Mouse (Mus musculus) spleen, postnatal 14 days (tissue): ENCODE measurements around the gene Abo.
"Not testable (repeated sequence)": the region's sequence is repeated elsewhere in the genome, so short reads cannot be mapped to it uniquely, and the experiment has no call there.

Experiments used
- DNase-seq, 2 experiments: peaks; one replicate each; pipeline ENCODE4 v3.0.0; 2021 to 2022; ENCODE audit warnings: low spot score in 2 of 2

The Abo gene

GRCm38 (mm10) chr2:26864879-26865278 is at the start of gene Abo:
TSS of gene Abo (minus strand) at chr2:26864979.
- DNase-seq = no peak

- no peak for DNase-seq
These were observed 49.6 kb upstream of the Abo start for GRCm38 (mm10) chr2:26914148-26914941.

DNA sequence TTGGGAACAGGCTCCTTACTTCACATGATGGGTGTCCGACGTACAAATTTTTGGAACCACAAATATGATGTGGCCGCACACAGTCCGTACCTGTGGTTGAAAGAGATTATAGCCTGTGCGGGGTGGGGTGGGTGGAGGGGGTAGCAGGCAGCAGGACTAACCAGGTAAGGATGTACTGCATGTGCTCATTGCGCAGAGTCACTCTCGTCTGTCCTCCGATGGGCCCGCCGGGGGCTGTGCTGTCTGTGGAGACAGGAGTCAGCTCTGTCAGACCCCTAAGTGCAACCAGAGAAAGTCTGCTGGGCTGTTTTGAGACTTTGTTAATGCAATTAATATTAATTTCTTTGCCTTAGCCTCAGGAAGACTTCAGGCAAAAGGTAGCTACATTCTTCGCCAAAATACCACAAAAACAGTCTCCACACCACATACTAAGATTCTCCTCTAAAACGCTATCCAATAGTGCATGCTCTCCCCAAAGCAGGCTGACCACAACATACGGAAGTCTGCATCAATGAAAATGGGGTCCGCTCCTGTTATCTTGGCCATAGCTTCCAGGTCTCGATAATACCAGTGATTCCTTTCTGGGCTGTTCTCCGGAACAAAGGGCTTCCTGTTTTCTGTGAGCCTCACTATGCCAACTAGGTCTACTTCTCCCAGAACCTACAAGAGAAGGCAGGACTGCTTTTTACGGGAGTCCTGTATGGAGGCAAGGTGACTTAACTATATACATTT is 48.8 kb upstream of the Abo start:
- no peak for DNase-seq

- no peak for DNase-seq
These were observed 47.5 kb upstream of the Abo start for GRCm38 (mm10) chr2:26912253-26912770.

DNA sequence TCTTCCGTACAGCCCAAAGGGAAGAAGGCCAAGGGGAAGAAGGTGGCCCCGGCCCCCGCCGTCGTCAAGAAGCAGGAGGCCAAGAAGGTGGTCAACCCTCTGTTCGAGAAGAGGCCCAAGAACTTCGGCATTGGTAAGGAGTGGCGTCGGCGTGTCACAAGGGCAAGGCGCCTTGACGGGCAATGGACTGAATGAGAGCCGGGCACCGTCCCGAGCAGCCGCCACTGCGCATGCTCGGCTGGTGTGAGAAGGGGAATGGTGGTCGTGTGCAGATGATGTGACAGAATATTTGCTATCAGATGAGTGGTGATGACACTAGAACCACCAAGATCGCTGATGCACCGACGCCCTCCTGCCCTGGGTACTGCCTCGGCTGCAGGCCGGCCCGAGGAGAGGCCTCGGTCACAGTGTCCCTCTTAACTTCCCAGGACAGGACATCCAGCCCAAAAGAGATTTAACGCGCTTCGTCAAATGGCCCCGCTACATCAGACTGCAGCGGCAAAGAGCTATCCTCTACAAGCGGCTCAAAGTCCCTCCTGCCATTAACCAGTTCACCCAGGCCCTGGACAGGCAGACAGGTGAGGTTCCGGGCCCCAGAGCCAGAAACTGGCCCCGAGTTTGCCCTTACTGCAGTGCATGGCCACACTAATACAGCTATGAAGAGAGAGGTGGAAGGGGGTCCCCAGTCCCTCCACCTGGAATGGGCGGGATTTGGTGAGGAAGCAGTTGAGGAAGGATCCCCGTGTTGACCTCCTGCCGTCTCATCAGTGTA is 46.4 kb upstream of the Abo start:
- peak in 1 of 2 experiments; percentile 41 for DNase-seq

GRCm38 (mm10) chr2:26910124-26910993 is 45.6 kb upstream of the Abo start, which contains the start of the genes Med22 and Rpl7a:
TSS of gene Med22 (minus strand) at chr2:26910677.
TSS of gene Rpl7a (plus strand) at chr2:26910764.
- DNase-seq = peak; percentile 100

DNA sequence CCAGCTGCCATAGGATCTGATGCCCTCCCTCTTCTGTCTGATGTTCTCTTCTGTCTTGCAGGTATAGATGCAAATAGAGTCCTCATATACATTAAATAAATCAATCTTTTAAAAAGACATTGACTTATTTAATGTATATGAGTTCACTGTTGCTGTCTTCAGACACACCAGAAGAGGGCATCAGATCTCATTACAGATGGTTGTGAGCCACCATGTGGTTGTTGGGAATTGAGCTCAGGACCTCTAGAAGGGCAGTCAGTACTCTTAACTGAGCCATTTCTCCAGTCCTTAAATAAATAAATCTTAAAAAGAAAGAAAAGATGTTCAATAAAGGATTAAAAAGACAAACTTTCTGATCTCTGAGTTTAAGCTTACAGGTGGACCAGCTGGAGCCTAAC is 44.6 kb upstream of the Abo start:
- DNase-seq = no peak

GRCm38 (mm10) chr2:26908710-26909386 is 44.1 kb upstream of the Abo start:
- DNase-seq = no peak

- DNase-seq = peak in 1 of 2 experiments; percentile 35
These were observed 42.3 kb upstream of the Abo start for GRCm38 (mm10) chr2:26907109-26907508.

GRCm38 (mm10) chr2:26906431-26906830 is 41.7 kb upstream of the Abo start:
- no peak for DNase-seq

GRCm38 (mm10) chr2:26905936-26906335 is 41.2 kb upstream of the Abo start:
- no peak for DNase-seq

DNA sequence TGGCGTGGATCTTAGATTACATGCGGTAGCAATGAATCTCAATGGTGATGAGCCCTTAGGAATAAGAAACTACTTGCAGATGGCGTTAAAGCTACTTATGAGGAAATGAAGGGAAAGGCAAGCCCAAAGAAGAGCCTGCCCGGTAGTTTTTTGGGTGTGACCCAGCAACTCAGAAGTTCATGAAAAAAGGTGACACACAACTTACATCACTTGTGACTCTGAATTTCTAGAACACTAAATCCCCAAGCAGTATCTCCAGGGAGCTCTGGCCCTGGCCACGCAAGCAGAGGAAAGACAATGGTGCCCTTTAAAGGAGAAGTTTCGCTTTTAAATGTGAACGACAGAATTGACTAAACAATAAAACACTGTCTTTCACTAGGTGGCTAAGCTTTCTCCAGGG is 38.5 kb upstream of the Abo start:
- DNase-seq = no peak

GRCm38 (mm10) chr2:26902467-26903220 is 37.9 kb upstream of the Abo start, which contains the start of gene Surf6:
TSS of gene Surf6 (minus strand) at chr2:26902879.
- DNase-seq = peak; percentile 80 to 84

DNA sequence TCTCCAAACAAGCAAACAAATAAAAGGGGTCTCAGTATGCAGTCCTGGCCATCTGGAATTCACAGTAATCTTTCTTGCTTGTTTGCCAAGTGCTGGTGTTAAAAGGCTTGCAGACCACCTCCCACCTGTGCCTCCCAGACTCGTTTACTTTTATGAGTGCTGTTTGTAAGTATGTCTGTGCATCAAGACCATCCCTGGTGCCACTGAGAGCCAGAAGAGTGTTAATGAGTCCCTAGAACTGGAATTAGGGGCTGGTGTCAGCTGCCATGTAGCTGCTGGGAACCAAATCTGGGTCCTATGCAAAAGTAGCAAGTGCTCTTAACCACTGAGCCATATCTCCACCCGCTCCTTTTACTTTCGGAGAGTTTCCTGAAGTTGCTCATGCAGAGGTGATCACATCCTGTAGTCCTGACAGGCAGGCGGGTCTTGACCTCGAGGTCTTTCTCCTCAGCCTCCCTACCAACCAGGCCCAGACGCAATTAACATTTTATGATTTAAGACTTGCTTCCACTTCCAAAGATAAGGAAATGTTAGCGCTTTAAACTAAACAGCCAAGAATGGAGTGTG is 37.1 kb upstream of the Abo start:
- no peak for DNase-seq

- no peak for DNase-seq
These were observed 36.0 kb upstream of the Abo start for GRCm38 (mm10) chr2:26900731-26901130.

GRCm38 (mm10) chr2:26895898-26896297 is 31.1 kb upstream of the Abo start:
- no peak for DNase-seq

GRCm38 (mm10) chr2:26886170-26886569 is 21.4 kb upstream of the Abo start:
- not testable (repeated sequence) for DNase-seq

- DNase-seq = not testable (repeated sequence)
These were observed 20.8 kb upstream of the Abo start for GRCm38 (mm10) chr2:26885541-26885940.

GRCm38 (mm10) chr2:26878571-26878970 is 13.8 kb upstream of the Abo start:
- DNase-seq = no peak
